Mouse (Mus musculus): ENCODE results near the gene F3. TPM values are rescaled to one million over a fixed set of nuclear protein-coding genes. Genes with fewer than 3 reads are reported as not detected.

Gene F3
- total and polyA plus RNA-seq, 3 experiments = 0.46 to 0.73 (median 0.55) TPM

DNA sequence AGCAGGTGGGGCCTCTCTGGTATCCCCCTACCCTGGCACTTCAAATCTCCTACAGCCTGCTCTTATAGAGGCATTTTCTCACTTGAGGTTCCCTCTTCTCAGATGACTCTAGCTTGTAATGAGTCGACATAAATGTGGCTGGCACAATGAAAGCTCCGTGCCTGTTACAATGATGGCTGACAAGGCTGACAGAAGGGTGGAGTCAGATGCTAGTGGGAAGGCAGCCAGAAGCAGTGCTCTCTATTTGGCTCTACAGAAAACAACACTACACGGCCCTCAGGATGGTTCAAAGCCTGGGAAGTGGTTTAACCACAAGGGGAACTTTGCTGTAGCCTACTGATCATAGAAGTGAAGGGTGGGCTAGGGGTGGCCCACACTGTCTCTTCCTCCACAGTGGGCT is 31.8 kb downstream of the F3 start:
- no peak overlapping the region for H3K27ac ChIP-seq (ENCODE audit: insufficient read depth, low read depth)
- in situ Hi-C loops (cut with MboI; ENCODE audit: low pct_ligation_motif_present, low pct_unique_long_range_greater_than_20kb, low sequenced_read_pairs) (no loop called here), dilution Hi-C loops (cut with MboI; ENCODE audit: extremely low pct_ligation_motif_present, extremely low pct_unique_long_range_greater_than_20kb, low sequenced_read_pairs) (no loop called here)
- no peaks in the 10 kb centered on the region for H3K27me3 ChIP-seq (replicated peaks)
- H3K36me3 ChIP-seq (replicated peaks in 1 of 2; ENCODE audit: control insufficient read depth in 1 of 2, insufficient read depth in 1 of 2, low read length in 1 of 2) = peaks cover 15 to 19% of the 10 kb centered on the region in 2 experiments
- TF ChIP-seq POLR2A (IDR thresholded peaks at IDR 0.05; ENCODE audit: low read depth, low read length) (no peak), GABPA (IDR thresholded peaks at IDR 0.05; ENCODE audit: insufficient replicate concordance, low read depth, low read length) (no peak), MXI1 (IDR thresholded peaks at IDR 0.05; ENCODE audit: low read depth, low read length) (no peak), MEF2A (IDR thresholded peaks at IDR 0.05; ENCODE audit: borderline replicate concordance, low read depth, low read length) (no peak), MAFK (IDR thresholded peaks at IDR 0.05; ENCODE audit: insufficient replicate concordance, low read length) (no peak), POLR2AphosphoS2 (IDR thresholded peaks at IDR 0.05; ENCODE audit: low read depth, low read length) (no peak), ZKSCAN1 (IDR thresholded peaks at IDR 0.05; ENCODE audit: borderline replicate concordance, low read depth, low read length) (no peak), NELFE (IDR thresholded peaks at IDR 0.05; ENCODE audit: low read depth, low read length) (no peak), BHLHE40 (IDR thresholded peaks at IDR 0.05; ENCODE audit: low read depth, low read length) (no peak), TCF12 (IDR thresholded peaks at IDR 0.05; ENCODE audit: low read depth, low read length) (no peak), IRF4 (IDR thresholded peaks at IDR 0.05; ENCODE audit: low read depth, low read length) (no peak)
- H3K79me2 ChIP-seq (replicated peaks; ENCODE audit: control insufficient read depth, extremely low read depth, insufficient read depth, poor library complexity, severe bottlenecking) = no peaks in the 10 kb centered on the region
- no peak overlapping the region for H3K4me3 ChIP-seq (replicated peaks in 1 of 3; ENCODE audit: low read depth in 2 of 3, low read length in 2 of 3, poor library complexity in 1 of 3)
- H3K9ac ChIP-seq (ENCODE audit: insufficient read depth, low read depth) = no peak overlapping the region
- no peak for DNase-seq (ENCODE audit: extremely low read depth)
- H3K4me1 ChIP-seq (ENCODE audit: control insufficient read depth in 1 of 2, insufficient read depth in 2 of 2) = peaks cover 0 to 33% of the 10 kb centered on the region in 2 experiments; a peak in 3 of 4 replicates
- H3K9me3 ChIP-seq (replicated peaks; ENCODE audit: low read length) = no peaks in the 10 kb centered on the region
- H3K4me2 ChIP-seq (ENCODE audit: insufficient read depth, low read depth, poor library complexity, severe bottlenecking) = no peak overlapping the region

DNA sequence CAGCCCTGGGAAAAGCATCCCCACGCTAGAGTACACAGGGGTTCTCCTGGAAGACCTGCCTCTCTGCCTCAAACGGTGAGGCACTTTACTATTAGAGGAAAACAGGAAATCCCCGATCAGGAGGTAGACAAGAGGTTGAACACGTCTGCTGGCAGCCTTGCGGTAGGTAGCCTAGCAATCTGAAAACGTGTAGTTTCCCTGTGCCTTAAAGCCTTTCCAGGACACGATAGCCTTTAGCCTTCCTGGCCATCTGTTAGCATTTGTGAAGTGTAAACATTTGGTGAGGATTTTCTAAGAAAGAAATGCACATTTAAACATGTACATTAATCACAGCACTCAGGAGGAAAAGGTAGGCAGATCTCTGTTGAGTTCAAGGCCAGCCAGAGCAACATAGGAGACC is 35.0 kb downstream of the F3 start:
- Histone ChIP-seq H3K4me3 (replicated peaks in 1 of 3; ENCODE audit: low read depth in 2 of 3, low read length in 2 of 3, poor library complexity in 1 of 3) (no peak overlapping the region), H3K4me2 (ENCODE audit: insufficient read depth, low read depth, poor library complexity, severe bottlenecking) (no peak overlapping the region), H3K4me1 (ENCODE audit: control insufficient read depth in 1 of 2, insufficient read depth in 2 of 2) (peaks cover 0 to 31% of the 10 kb centered on the region in 2 experiments; a peak in 3 of 4 replicates), H3K79me2 (replicated peaks; ENCODE audit: control insufficient read depth, extremely low read depth, insufficient read depth, poor library complexity, severe bottlenecking) (no peaks in the 10 kb centered on the region), H3K27ac (ENCODE audit: insufficient read depth, low read depth) (no peak overlapping the region), H3K9me3 (replicated peaks; ENCODE audit: low read length) (no peaks in the 10 kb centered on the region), H3K9ac (ENCODE audit: insufficient read depth, low read depth) (no peak overlapping the region), H3K36me3 (replicated peaks in 1 of 2; ENCODE audit: control insufficient read depth in 1 of 2, insufficient read depth in 1 of 2, low read length in 1 of 2) (peaks cover 32 to 39% of the 10 kb centered on the region in 2 experiments), H3K27me3 (replicated peaks) (no peaks in the 10 kb centered on the region)
- DNase-seq (ENCODE audit: extremely low read depth) = peak; percentile 11
- dilution Hi-C loops (cut with MboI; ENCODE audit: extremely low pct_ligation_motif_present, extremely low pct_unique_long_range_greater_than_20kb, low sequenced_read_pairs) = no loop called here
- in situ Hi-C loops (cut with MboI; ENCODE audit: low pct_ligation_motif_present, low pct_unique_long_range_greater_than_20kb, low sequenced_read_pairs) = no loop called here
- TF ChIP-seq ZMIZ1 (IDR thresholded peaks at IDR 0.05; ENCODE audit: low read depth, low read length) (no peak), PAX5 (IDR thresholded peaks at IDR 0.05; ENCODE audit: low read length) (no peak), IRF4 (IDR thresholded peaks at IDR 0.05; ENCODE audit: low read depth, low read length) (no peak), MAZ (IDR thresholded peaks at IDR 0.05; ENCODE audit: low read depth, low read length) (no peak), TCF12 (IDR thresholded peaks at IDR 0.05; ENCODE audit: low read depth, low read length) (no peak), NELFE (IDR thresholded peaks at IDR 0.05; ENCODE audit: low read depth, low read length) (no peak), USF2 (conservative IDR thresholded peaks at IDR 0.05; ENCODE audit: low read depth, low read length) (no peak), HCFC1 (IDR thresholded peaks at IDR 0.05; ENCODE audit: low read depth, low read length) (no peak)
